Mouse (Mus musculus): ENCODE data around the gene Ip6k1. TPM values are rescaled to one million over a fixed set of nuclear protein-coding genes. Genes with fewer than 3 reads are reported as not detected.
A peak's percentile ranks its signal among the peaks of the same experiment; 100 is the strongest.
"Not testable (repeated sequence)": the region's sequence is repeated elsewhere in the genome, so short reads cannot be mapped to it uniquely, and the experiment has no call there.

Ip6k1 gene
- total RNA-seq, 1 experiment from 2014 or later = 139 TPM

DNA sequence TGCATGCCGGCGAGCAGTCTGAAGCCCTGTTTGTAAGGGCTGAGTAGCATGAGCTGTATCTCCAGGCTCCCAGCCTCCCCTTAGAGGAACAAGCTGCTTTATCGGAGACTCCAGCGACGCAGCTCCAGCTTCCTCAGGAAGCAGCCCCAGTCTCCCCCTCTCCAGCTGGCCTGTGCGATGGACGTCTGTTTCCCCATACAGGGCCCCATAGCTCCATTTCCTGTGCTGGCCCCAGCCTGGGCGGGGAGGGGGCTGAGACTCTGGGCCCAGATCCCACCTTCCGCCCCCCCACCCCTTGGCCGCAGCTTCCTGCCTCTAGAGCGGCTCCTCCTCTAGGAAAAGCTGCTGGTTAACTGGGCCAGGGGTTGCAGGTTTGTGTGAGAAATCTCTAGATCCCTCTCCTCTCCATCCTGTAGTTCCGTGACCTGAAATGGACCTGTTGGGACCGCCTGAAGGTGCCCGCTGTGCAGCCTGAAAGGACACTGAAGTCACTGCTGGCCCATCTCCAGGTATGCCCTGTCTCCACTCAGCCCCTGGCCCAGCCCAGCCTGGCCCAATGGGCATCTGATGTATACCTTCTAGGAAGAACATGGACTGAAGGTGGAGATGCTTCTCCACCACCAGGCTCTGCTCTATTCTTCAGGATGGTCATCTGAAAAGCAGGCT lies 19.5 kb upstream of the Ip6k1 start, which contains the start of gene Gm20661:
Gene Gm20661, plus strand, starts transcription at position 378 of the 666 bp plus-strand sequence.
- peak; percentile 60 for DNase-seq

DNA sequence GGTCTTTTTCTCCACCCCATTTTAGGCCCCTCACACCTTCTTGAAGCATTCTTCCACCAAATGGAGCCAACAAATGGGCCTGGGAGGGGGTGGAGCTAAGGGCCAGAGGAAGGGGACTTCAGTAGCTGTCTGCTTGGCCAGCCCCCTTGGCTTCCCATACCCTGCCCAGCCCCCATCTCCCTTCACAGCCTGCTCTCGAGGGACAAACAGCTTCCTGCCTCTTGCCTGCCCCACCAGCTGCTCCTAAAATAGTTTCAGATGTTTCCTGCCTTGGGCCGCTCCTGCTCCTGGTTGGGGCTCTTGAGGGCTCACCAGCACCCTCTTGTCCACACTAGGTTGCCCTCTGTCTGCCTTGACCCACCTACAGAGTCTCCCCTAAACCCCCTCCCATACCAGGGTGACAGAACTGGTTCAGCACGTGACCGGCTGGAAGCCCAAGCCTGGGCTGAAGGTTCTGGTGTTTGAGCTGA lies 18.8 kb upstream of the Ip6k1 start:
- peak; percentile 59 for DNase-seq

DNA sequence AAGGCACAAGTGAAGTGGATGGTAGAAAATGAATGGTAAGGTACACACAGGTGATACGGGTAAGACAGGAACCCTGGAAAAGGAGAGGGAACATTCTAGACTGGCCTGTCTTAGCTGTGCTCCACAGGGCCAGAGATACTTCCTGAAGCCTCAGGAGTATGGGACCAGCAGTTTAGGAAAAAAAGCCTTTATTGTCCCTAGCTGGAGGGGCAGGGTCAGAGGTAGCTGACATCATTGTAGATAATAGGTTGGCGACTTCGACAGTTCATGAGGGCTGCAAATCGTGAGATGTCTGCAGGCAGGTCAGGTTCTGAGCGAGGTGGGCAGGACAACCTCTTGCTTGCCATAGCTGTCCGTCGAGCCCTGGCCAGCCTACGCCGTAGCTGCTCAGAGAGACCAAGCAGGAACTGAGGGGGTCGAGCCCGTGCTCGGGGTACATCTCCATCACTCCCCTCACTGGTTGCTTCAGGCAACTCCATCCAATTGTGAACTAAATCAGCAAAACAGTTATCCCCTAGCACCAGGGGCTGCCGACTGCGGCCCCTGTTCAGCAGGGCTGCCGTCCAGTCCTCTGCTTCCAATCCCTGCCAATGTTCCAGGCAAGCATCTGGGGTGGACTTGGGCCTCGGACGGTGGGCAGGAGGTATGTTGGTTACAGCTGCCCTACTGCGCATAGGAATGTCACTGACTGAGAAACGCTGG lies 18.1 kb upstream of the Ip6k1 start:
- DNase-seq = no peak

GRCm38 (mm10) chr9:107984754-107985055 lies 17.6 kb upstream of the Ip6k1 start:
- no peak for DNase-seq

GRCm38 (mm10) chr9:107985131-107986119 lies 16.9 kb upstream of the Ip6k1 start, which contains the start of gene Inka1:
TSS of gene Inka1 (minus strand) at chr9:107985879.
- peak; percentile 92 for DNase-seq

- peak; percentile 81 for DNase-seq
Observed at GRCm38 (mm10) chr9:107986376-107986775, 15.9 kb upstream of the Ip6k1 start.

- DNase-seq = no peak
Observed at GRCm38 (mm10) chr9:107987950-107988349, 14.4 kb upstream of the Ip6k1 start.

- DNase-seq = no peak
Observed at GRCm38 (mm10) chr9:107992197-107992596, 10.1 kb upstream of the Ip6k1 start, which contains the start of gene Cdhr4. TSS of gene Cdhr4 (plus strand) at chr9:107992497.

DNA sequence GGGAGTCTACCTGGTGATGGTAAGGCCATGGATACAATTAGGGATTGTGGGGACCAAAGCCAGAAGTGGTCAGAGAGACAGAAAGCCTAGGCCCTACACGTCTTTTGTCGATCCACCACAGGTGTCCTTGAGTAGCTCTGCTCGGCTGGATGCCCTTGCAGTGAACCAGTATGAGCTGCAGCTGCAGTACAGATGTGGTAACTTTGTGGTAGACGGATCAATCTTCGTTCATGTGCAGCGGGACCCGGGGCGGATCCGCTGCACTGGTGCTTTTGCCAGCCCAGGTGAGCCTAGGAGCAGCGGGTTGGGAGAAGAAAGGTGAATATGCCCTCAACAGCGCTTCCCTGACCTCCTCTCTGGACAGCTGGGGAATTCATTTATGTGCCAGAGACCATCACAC lies 9.3 kb upstream of the Ip6k1 start:
- no peak for DNase-seq

DNA sequence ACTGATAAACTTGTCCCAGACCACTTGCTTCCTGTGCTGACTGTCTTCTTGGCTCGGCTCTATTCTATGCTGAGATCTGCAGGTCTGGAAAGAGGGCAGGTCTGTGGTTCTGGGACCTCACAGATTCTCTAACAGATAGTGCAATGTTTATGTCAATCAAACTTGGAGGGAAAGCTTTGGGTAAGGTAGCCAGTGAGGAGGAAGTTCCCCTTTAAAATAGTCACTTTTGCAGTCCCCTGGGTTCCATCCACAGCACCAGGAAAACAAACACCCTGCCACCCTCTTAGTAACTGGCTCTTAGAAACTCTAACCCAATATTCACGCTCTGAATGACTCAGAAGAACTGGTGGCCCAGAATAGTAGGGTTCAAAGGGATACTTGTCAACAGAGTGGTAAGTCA lies 7.8 kb upstream of the Ip6k1 start:
- no peak for DNase-seq

- DNase-seq = no peak
Observed at GRCm38 (mm10) chr9:107995513-107995912, 6.8 kb upstream of the Ip6k1 start.

DNA sequence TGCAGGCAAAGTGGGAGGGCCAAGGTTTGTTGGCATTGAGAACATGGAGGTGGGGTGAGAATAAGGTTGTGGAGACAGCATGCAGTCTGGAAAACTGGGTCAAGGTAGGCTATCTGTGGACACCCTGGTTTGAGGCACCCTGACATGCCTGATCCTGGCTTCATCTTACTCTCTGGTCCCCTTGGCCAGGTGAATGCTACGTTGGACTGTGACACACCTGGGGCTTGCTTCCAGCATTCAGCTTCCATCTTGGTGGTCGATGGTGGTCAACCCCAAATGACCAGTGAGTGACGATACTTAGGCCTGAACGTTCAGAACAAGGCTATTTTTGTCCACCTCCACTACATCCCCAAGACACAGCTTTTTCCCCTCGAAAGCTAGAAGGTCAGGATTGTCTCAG lies 6.3 kb upstream of the Ip6k1 start, which contains the start of gene Gm20662:
Gene Gm20662, plus strand, starts transcription at position 301 of the 400 bp plus-strand sequence.
- DNase-seq = no peak

GRCm38 (mm10) chr9:108002778-108003530 lies 653 bp downstream of the Ip6k1 start:
- DNase-seq = peak; percentile 40

DNA sequence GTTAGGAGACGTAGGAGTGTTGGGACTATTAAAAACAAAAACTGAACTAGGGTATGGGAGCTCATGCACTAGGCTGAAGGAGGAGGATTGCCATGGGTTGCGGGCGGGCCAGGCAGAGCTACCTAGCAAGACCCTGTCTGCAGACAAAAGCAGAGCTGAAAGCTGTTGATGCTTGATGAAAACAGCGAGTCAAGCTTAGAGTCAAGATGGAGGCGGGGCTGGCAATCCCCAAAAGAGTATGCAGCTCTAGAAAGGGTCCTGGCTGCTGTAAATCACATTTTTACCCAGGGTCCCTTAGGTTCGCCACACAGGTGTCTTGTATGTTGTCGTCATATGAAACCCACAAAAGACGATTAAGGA lies 1.2 kb downstream of the Ip6k1 start:
- no peak for DNase-seq

DNA sequence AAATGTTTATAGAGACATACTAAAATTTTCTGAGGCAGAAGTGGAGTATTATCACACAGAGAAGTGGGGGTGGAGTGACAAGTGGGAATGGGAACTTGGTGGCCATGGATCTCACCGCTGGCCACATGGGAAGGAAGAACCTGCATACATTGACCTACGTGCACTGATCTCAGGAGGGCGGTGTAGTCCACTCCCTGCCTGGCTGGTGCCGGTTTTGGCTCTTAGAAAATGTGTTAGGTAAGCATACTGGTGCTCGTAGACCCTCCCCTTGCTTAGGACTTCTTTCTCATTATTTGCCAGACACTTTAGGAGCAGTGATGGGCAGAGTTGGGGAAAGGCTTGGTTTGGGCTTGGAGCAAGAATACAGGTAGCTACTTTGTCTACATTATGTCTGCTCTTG lies 5.7 kb downstream of the Ip6k1 start:
- no peak for DNase-seq

GRCm38 (mm10) chr9:108010385-108010784 lies 8.1 kb downstream of the Ip6k1 start:
- no peak for DNase-seq

DNA sequence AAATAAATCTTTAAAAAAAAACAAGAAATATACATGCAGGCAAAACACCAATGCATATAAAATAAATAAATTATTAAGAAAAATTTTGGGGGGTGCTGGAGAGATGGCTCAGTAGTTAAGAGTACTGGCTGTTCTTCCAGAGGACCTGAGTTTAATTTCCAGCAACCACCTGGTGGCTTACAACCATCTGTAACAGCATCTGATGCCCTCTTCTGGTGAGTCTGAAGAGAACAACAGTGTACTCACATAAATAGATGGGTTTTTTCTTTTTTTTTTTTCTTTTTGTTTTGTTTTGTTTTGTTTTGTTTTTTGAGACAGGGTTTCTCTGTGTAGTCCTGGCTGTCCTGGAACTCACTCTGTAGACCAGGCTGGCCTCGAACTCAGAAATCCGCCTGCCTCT lies 11.3 kb downstream of the Ip6k1 start:
- not testable (repeated sequence) for DNase-seq

DNA sequence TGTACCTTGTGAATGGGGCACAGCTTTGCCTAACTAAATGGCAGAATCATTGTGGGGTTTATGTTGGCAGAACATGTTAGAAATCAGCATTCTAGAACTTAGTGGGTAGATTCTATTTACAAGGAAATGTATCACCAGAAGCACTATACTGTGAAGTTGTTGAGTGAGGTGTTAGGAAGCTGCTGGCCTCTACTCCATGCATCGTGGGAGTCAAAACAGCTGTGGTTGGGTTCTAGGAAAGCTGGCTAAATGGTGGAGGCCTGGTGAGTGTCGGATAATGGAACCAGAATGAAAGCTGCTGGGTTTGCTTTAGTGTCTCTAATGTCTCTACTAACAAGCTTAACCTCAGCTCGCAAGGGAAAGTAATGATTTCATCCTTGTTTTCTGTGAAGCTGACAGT lies 14.8 kb downstream of the Ip6k1 start:
- no peak for DNase-seq

DNA sequence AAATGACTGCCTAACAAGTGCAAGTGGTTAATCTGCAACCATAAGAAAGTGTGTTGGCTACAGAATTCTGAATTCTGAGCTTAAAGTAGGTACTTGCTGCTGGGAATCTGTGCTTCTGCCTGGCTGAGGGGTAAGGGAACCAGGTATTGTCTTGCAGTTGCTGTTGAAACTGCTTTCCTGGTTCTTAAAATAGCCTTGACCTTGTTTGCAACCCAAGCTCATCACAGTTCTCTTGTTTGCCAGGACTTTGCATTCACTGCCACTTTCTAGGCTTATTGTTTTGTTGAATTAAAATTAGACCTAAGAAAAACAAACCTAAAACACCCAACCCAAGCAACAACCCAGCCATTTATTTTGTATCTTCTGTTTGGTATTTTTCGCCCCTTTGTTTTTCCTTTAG lies 18.4 kb downstream of the Ip6k1 start:
- DNase-seq = no peak

- no peak for DNase-seq
Observed at GRCm38 (mm10) chr9:108023216-108023615, 20.9 kb downstream of the Ip6k1 start.

GRCm38 (mm10) chr9:108026584-108026983 lies 24.3 kb downstream of the Ip6k1 start:
- DNase-seq = no peak

- no peak for DNase-seq
Observed at GRCm38 (mm10) chr9:108027867-108028266, 25.6 kb downstream of the Ip6k1 start.

Data from adrenal gland, postnatal 25 days (tissue).